Mouse (Mus musculus): ENCODE results near the gene Icos.

GRCm38 (mm10) chr1:60940023-60940422 lies 37.7 kb upstream of the Icos start:
- no peak for TF ChIP-seq CTCF (IDR thresholded peaks at IDR 0.05; ENCODE audit: low read depth, low read length)
- no peak for TF ChIP-seq POLR2A (IDR thresholded peaks at IDR 0.05; ENCODE audit: insufficient read depth, low read length)
- no peak for TF ChIP-seq EP300 (IDR thresholded peaks at IDR 0.05; ENCODE audit: insufficient read depth, low read depth, low read length)
